Mouse (Mus musculus) ES-E14 (cell line): ENCODE data around the gene St3gal5.

Experiments used
- CHD2 ChIP-seq: IDR thresholded peaks from 2 replicates; pipeline ENCODE4 v1.6.1; 2014; ENCODE audit warnings: mild to moderate bottlenecking, low read depth, low read length, inconsistent platforms
- ZNF384 ChIP-seq: IDR thresholded peaks from 2 replicates; pipeline ENCODE4 v1.6.1; 2012; ENCODE audit warnings: low read depth, low read length, inconsistent platforms

DNA sequence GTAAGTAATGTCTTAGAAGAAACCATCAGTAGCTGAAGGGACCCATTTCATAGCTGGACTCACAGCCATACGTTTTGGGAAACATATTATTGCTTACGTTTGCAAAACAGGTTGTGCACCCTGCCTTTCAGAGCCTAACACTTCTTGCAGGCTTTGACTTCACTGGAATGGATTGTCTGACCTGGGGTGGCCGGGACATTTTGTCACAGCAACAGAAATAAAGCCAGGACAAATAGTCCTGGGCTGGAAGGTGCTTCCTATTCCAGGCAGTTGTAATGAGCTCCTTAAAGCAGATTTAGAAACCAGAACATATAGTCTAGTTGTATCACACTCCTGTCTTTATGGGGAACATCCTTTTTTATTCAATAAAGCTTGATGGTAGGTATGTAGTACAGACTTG, 63.6 kb downstream of the St3gal5 start:
- TF ChIP-seq CHD2 (no peak), ZNF384 (no peak)
